Mouse (Mus musculus) liver, embryonic 14.5 days (tissue): ENCODE measurements around the gene Itpka.

ENCODE experiments used
- CTCF ChIP-seq: IDR thresholded peaks from 2 replicates; pipeline ENCODE4 v1.5.1; 2016; ENCODE audit warnings: antibody characterized with exemption, low read depth, control low read depth
- EP300 ChIP-seq: IDR thresholded peaks from 2 replicates; pipeline ENCODE4 v1.6.1; 2016; ENCODE audit warnings: antibody characterized with exemption, low read depth

DNA sequence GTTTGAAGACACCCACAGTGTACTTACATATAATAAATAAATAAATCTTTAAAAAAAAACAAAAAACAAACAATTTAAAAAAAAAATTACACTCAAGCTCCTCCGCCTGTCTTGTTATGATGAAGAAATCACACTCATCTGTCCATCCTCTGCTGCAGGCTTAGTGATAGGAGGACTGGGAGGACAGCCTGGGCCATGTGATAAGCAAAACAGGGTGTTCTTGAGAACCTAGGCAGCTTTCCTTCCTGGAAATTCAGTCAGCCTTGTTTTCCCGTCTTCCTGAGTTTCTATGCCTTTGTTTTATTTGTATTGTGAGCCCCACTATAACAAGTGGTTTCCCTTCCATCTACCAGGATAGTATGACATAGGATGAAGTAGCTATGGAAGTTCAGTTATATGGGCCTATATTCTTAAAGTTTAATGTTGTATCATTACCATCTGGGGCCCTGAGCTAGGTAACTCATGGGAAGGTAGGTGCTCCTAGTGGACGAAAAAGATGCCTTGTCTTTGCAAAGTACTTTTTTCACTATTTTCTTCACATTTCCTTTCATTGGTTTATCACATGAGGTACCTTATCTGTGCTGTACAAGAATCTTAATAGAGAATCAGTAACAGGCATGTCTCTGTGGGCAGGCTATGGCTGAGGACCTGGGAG is 14.2 kb upstream of the Itpka start:
- peak; percentile 75 for TF ChIP-seq EP300
- no peak for TF ChIP-seq CTCF
